15 mouse cellular contexts compared by ENCODE assay signal in the genomic region with DNA sequence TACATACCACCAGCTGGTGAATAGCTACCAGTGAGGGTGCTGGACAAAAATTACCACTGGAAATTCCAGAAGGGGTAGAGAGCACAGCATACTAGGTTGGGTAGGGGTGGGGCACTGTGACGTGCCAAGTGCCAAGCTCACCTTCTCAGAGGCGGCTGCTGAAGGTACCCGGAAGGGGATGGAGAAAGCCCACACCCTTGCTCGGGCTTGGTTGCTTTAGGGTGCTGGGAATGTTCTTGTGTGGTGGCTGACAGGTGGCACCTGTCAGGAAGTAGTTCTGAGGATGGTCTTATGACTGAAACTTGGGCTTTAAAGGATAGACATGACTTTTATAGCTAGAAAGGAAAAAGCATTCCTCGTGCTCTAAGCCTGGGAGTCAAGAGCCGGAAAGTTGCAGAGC.
"Had no signal": no experiment of that assay in that cellular context is flagged by ENCODE, and none has a peak within 500 bp of the region (broad histone marks: within the 10 kb centered on the region; RNA-seq: fewer than 3 reads in every experiment).

No protein-coding gene starts in this region.

- DNase-seq: cerebellum, adult 8-10 months; cerebellum, adult 9-10 months; cerebellum, adult 9-11 months; cerebellum, postnatal 10 days; cerebellum, postnatal 14 days; cerebellum, postnatal 25 days; cerebellum, postnatal 36 days; embryo, embryonic 11 days; forebrain, postnatal 0 days; gastrocnemius, adult 2 months; gastrocnemius, postnatal 10 days; gastrocnemius, postnatal 14 days; gastrocnemius, postnatal 25 days; gastrocnemius, postnatal 36 days; heart, adult 2 months had no signal
